Mouse (Mus musculus): ENCODE data around the gene Jmjd6. TPM values are rescaled to one million over a fixed set of nuclear protein-coding genes. Genes with fewer than 3 reads are reported as not detected.

The Jmjd6 gene
- polyA plus RNA-seq, 1 experiment from 2014 or later, result 82.8 TPM

DNA sequence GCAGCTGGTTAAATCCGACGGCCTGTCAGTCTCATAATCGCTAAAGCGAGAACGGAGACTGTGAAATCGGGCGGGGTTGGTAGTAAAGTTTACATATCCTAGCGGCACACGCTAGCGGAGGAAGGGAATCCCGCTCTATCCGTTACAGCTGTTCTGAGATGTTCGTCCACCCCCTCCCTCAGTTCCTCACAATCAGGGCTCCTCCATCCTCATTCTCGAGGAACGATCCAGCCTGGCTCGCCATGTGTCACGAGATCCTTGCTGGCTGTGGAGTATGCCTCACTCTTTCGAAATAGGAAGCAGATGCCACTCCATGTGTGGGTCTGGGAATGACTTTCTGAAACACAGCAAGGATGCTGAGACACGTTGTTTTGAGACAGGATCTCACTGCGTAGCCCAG lies 30.7 kb upstream of the Jmjd6 start:
- Histone ChIP-seq H3K4me1 (replicated peaks; ENCODE audit: control insufficient read depth, insufficient read depth, low read length) (no peaks in the 10 kb centered on the region), H3K4me2 (ENCODE audit: low read length) (no peak overlapping the region), H3K27ac (ENCODE audit: low read depth) (no peak overlapping the region), H3K9ac (ENCODE audit: low read length) (no peak overlapping the region), H3K27me3 (replicated peaks; ENCODE audit: control insufficient read depth, insufficient read depth, low read length) (no peaks in the 10 kb centered on the region), H3K36me3 (ENCODE audit: control insufficient read depth, insufficient read depth, low read length) (peaks cover 51% of the 10 kb centered on the region), H3K9me3 (ENCODE audit: control insufficient read depth, low read length) (no peaks in the 10 kb centered on the region), H3K4me3 (ENCODE audit: low read depth, low read length) (no peak overlapping the region)
- 92% methylated on average over 20 of the region's 20 CpGs for WGBS
- ATAC-seq (replicated peaks; ENCODE audit: low FRiP score, low TSS enrichment, low read depth), result no peak
- no peak for DNase-seq (ENCODE audit: low spot score)

DNA sequence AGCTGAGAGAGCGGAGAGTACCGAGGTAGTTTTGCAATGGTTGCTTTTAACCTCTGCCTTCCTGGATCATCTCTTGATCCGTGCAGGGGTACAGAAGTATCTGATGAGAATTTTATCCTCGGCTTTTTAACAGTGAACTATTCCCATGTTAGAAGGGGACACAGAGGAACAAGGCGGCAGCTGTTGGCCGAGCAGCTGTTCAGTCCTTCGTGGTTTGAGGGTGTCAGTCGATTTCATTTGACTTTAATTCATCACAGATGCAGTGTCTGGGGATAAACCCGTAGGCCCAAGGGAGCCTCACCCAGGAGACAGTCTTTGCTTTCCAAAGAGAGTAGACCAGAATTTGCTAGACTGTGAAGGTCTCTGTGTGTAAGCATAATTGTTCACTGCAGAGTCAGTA lies 28.3 kb upstream of the Jmjd6 start:
- no peak overlapping the region for H3K4me3 ChIP-seq (ENCODE audit: low read depth, low read length)
- no peak for ATAC-seq (replicated peaks; ENCODE audit: low FRiP score, low TSS enrichment, low read depth)
- H3K36me3 ChIP-seq (ENCODE audit: control insufficient read depth, insufficient read depth, low read length), result peaks cover 61% of the 10 kb centered on the region
- DNase-seq (ENCODE audit: low spot score), result no peak
- no peaks in the 10 kb centered on the region for H3K27me3 ChIP-seq (replicated peaks; ENCODE audit: control insufficient read depth, insufficient read depth, low read length)
- H3K9me3 ChIP-seq (ENCODE audit: control insufficient read depth, low read length), result no peaks in the 10 kb centered on the region
- WGBS, result 91% methylated on average over 9 of the region's 9 CpGs
- no peaks in the 10 kb centered on the region for H3K4me1 ChIP-seq (replicated peaks; ENCODE audit: control insufficient read depth, insufficient read depth, low read length)
- H3K27ac ChIP-seq (ENCODE audit: low read depth), result no peak overlapping the region
- no peak overlapping the region for H3K9ac ChIP-seq (ENCODE audit: low read length)
- H3K4me2 ChIP-seq (ENCODE audit: low read length), result no peak overlapping the region

DNA sequence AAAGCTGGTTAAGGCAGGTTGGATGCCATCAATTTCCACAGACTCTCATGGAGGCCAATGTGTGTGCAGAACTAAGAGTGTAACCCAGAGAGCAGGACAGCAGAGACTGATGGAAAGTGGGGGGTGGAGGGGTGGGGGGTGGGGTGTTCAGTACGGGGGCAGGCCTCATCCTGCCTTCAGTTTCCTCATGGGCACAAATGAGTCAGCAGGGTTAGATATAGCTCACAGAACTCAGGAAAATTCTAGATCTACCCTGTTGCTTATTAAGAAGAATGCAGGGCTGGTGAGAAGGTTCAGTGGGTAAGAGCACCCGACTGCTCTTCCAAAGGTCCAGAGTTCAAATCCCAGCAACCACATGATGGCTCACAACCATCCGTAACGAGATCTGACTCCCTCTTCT lies 26.4 kb upstream of the Jmjd6 start:
- H3K27me3 ChIP-seq (replicated peaks; ENCODE audit: control insufficient read depth, insufficient read depth, low read length), result no peaks in the 10 kb centered on the region
- 84% methylated on average over 4 of the region's 4 CpGs for WGBS
- DNase-seq (ENCODE audit: low spot score), result no peak
- peaks cover 75% of the 10 kb centered on the region for H3K36me3 ChIP-seq (ENCODE audit: control insufficient read depth, insufficient read depth, low read length)
- no peaks in the 10 kb centered on the region for H3K9me3 ChIP-seq (ENCODE audit: control insufficient read depth, low read length)
- H3K4me3 ChIP-seq (ENCODE audit: low read depth, low read length), result no peak overlapping the region
- H3K27ac ChIP-seq (ENCODE audit: low read depth), result no peak overlapping the region
- H3K9ac ChIP-seq (ENCODE audit: low read length), result no peak overlapping the region
- H3K4me1 ChIP-seq (replicated peaks; ENCODE audit: control insufficient read depth, insufficient read depth, low read length), result no peaks in the 10 kb centered on the region
- ATAC-seq (replicated peaks; ENCODE audit: low FRiP score, low TSS enrichment, low read depth), result no peak
- no peak overlapping the region for H3K4me2 ChIP-seq (ENCODE audit: low read length)

DNA sequence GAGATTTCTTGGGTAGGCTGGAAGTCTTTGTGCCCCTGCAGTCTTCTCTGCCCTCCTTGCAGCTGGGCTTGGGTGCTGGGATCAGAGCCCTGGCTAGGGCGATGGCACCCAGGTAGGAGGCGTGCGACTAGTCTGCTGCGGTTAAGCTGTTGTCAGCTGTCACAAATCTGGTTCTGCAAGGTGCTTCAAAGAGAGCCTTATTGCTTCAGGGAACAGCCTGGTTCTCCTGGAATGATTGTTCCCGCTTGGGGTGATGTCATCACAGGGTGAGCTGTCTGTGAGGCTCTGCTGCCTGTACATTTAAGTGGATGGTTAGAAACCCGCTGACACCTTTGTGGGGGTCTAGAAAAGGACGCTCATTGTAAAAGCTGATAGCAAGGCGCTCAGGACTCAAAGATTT lies 26.0 kb upstream of the Jmjd6 start:
- DNase-seq (ENCODE audit: low spot score) (no peak), ATAC-seq (replicated peaks; ENCODE audit: low FRiP score, low TSS enrichment, low read depth) (no peak)
- peaks cover 75% of the 10 kb centered on the region for H3K36me3 ChIP-seq (ENCODE audit: control insufficient read depth, insufficient read depth, low read length)
- H3K4me1 ChIP-seq (replicated peaks; ENCODE audit: control insufficient read depth, insufficient read depth, low read length), result no peaks in the 10 kb centered on the region
- H3K27me3 ChIP-seq (replicated peaks; ENCODE audit: control insufficient read depth, insufficient read depth, low read length), result no peaks in the 10 kb centered on the region
- WGBS, result 83% methylated on average over 8 of the region's 8 CpGs
- no peaks in the 10 kb centered on the region for H3K9me3 ChIP-seq (ENCODE audit: control insufficient read depth, low read length)
- no peak overlapping the region for H3K27ac ChIP-seq (ENCODE audit: low read depth)
- H3K9ac ChIP-seq (ENCODE audit: low read length), result no peak overlapping the region
- no peak overlapping the region for H3K4me3 ChIP-seq (ENCODE audit: low read depth, low read length)
- no peak overlapping the region for H3K4me2 ChIP-seq (ENCODE audit: low read length)

DNA sequence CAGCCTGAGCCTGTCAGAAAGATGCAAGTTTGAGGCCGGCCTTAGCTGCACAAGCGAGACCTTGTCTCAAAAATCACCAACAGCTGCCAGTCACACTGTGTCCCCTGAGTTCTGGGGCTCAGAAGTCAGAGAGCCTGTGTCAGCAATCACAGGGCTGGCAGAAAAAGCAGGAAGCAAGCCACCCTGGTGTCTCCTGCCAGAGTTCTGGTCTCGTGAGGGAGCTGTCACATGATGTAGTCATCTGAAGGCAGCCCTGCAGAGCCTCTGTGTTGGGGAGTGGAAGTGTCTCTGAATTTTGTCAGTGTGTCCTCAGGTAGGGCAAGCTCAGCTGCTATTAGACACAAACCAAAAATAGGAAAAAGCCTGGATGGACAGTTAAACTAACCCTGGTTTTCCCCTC lies 24.9 kb upstream of the Jmjd6 start:
- H3K27me3 ChIP-seq (replicated peaks; ENCODE audit: control insufficient read depth, insufficient read depth, low read length), result no peaks in the 10 kb centered on the region

DNA sequence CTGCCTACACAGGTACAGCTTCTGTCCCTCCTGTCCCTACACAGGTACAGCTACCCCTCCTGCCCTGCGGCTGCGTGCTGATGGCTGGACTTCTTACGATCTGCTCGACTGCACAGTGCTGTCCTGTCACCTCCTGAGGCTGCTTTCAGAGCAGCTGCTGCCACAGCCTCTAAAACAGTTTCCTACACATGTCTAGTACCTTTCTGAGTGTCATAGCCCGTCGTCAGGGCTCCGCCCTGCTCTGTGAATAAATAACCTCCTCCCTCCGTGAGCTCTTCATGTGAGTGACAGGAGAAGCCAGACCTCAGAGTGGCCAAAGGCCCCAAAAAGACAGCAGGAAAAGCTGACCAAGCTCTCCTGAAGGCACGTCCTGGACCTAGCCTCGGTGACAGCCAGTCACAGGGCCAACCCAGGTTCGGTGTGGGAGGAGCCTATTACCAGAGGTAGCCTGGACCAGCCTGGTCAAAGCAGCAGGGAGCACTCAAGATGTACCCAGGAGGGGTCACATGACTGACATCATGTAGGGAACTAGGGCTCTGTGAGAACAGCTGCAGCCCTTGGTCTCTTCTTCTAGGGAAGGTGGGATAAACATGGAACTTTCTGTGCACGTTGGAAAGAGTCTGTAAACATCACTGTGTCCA lies 22.8 kb upstream of the Jmjd6 start:
- WGBS, result 72% methylated on average over 12 of the region's 12 CpGs
- no peaks in the 10 kb centered on the region for H3K9me3 ChIP-seq (ENCODE audit: control insufficient read depth, low read length)
- no peak overlapping the region for H3K27ac ChIP-seq (ENCODE audit: low read depth)
- no peak overlapping the region for H3K9ac ChIP-seq (ENCODE audit: low read length)
- no peak overlapping the region for H3K4me2 ChIP-seq (ENCODE audit: low read length)
- no peak for ATAC-seq (replicated peaks; ENCODE audit: low FRiP score, low TSS enrichment, low read depth)
- no peaks in the 10 kb centered on the region for H3K4me1 ChIP-seq (replicated peaks; ENCODE audit: control insufficient read depth, insufficient read depth, low read length)
- no peak for DNase-seq (ENCODE audit: low spot score)
- no peak overlapping the region for H3K4me3 ChIP-seq (ENCODE audit: low read depth, low read length)
- peaks cover 74% of the 10 kb centered on the region for H3K36me3 ChIP-seq (ENCODE audit: control insufficient read depth, insufficient read depth, low read length)
- no peaks in the 10 kb centered on the region for H3K27me3 ChIP-seq (replicated peaks; ENCODE audit: control insufficient read depth, insufficient read depth, low read length)

More for the DNA sequence above, 24.9 kb upstream of the Jmjd6 start:
- ATAC-seq (replicated peaks; ENCODE audit: low FRiP score, low TSS enrichment, low read depth), result no peak
- DNase-seq (ENCODE audit: low spot score), result no peak
- no peak overlapping the region for H3K27ac ChIP-seq (ENCODE audit: low read depth)
- H3K4me2 ChIP-seq (ENCODE audit: low read length), result no peak overlapping the region
- peaks cover 74% of the 10 kb centered on the region for H3K36me3 ChIP-seq (ENCODE audit: control insufficient read depth, insufficient read depth, low read length)
- H3K9ac ChIP-seq (ENCODE audit: low read length), result no peak overlapping the region
- WGBS, result 81% methylated on average over 3 of the region's 3 CpGs
- no peaks in the 10 kb centered on the region for H3K4me1 ChIP-seq (replicated peaks; ENCODE audit: control insufficient read depth, insufficient read depth, low read length)
- no peaks in the 10 kb centered on the region for H3K9me3 ChIP-seq (ENCODE audit: control insufficient read depth, low read length)
- H3K4me3 ChIP-seq (ENCODE audit: low read depth, low read length), result no peak overlapping the region

DNA sequence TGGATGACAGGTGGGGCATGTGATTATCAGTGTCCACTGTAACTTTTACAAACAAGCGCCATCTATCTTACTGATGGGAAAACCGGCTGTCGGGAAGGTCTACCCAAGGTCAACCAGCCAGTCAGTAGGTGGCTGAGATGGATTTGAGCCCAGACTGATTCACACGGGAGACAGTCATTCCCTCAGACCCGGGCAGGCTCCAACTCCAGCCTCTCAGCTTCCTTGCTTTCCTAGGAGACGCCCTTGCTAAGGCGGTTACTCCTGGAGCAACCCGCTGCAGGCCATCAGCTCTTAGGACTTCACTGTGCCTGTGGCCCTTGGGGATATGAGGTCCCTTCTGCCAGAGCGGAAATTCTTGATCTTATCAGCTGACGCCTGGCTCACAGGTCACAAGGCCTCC lies 21.2 kb upstream of the Jmjd6 start:
- Histone ChIP-seq H3K27me3 (replicated peaks; ENCODE audit: control insufficient read depth, insufficient read depth, low read length) (no peaks in the 10 kb centered on the region), H3K27ac (ENCODE audit: low read depth) (no peak overlapping the region), H3K9me3 (ENCODE audit: control insufficient read depth, low read length) (no peaks in the 10 kb centered on the region), H3K4me3 (ENCODE audit: low read depth, low read length) (no peak overlapping the region), H3K36me3 (ENCODE audit: control insufficient read depth, insufficient read depth, low read length) (peaks cover 80% of the 10 kb centered on the region), H3K4me2 (ENCODE audit: low read length) (no peak overlapping the region), H3K4me1 (replicated peaks; ENCODE audit: control insufficient read depth, insufficient read depth, low read length) (no peaks in the 10 kb centered on the region), H3K9ac (ENCODE audit: low read length) (no peak overlapping the region)
- WGBS, result 70% methylated on average over 10 of the region's 10 CpGs
- ATAC-seq (replicated peaks; ENCODE audit: low FRiP score, low TSS enrichment, low read depth) (no peak), DNase-seq (ENCODE audit: low spot score) (no peak)

DNA sequence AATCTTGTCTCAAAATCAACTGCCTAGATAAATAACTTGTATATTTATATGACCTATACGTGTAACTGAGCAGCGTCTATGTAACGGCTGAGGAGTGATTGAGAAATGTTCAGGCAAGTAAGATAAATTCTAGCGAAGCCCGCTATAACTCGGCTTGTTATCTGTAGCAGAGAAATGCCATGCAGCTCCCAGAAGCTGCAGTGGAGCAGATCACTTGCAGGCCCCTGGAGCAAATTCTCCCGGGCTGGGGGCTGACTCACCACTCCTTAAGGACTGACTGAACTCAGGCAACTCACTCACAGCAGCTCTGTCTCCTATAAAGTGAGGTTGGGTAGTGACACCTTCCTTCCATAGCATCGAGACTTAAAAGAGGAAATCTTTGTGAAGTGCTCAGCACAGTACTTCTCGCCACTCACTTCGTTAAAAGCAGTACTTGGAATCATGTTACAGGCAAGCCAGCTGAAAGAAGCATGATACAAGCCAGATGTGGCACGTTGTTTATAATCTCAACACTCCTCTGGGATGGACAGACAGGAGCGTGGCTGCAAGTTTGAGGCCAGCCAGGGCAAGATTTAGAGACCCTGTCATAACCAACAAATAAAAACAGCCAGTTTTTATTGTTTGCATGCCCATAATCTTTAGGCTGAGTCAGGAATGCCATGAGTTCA lies 14.1 kb upstream of the Jmjd6 start:
- WGBS, result 46% methylated on average over 12 of the region's 12 CpGs

DNA sequence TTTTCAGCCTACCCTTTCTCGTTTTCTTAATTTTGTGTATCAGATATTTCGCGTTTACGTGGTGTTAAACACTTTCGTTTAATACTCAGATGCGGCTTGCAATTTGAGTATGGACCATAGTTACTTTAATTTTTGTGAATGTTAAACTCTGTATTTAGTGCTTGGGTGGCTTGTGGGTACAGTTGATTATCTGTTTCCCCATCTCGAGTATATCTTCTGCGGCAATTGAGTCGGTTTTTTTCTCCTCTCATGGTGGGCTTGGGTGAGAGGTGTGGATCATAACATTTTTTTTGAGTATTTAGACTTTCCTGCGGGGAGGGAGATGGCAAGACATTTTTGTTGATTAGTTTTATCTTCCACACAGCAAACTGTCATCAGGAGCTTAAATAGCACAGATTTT lies 11.0 kb upstream of the Jmjd6 start:
- Histone ChIP-seq H3K4me1 (replicated peaks; ENCODE audit: control insufficient read depth, insufficient read depth, low read length) (peaks cover 22% of the 10 kb centered on the region), H3K27me3 (replicated peaks; ENCODE audit: control insufficient read depth, insufficient read depth, low read length) (no peaks in the 10 kb centered on the region), H3K4me3 (ENCODE audit: low read depth, low read length) (peak overlapping the region; percentile 100), H3K27ac (ENCODE audit: low read depth) (0 out of 2 replicates have a peak overlapping the region, but pooled peaks have one; percentile 100), H3K4me2 (ENCODE audit: low read length) (peak overlapping the region; percentile 92), H3K36me3 (ENCODE audit: control insufficient read depth, insufficient read depth, low read length) (peaks cover 41% of the 10 kb centered on the region), H3K9ac (ENCODE audit: low read length) (peak overlapping the region; percentile 99), H3K9me3 (ENCODE audit: control insufficient read depth, low read length) (no peaks in the 10 kb centered on the region)
- ATAC-seq (replicated peaks; ENCODE audit: low FRiP score, low TSS enrichment, low read depth) (no peak), DNase-seq (ENCODE audit: low spot score) (no peak)
- 30% methylated on average over 10 of the region's 10 CpGs for WGBS

More for the DNA sequence above, 14.1 kb upstream of the Jmjd6 start:
- DNase-seq (ENCODE audit: low spot score) (no peak), ATAC-seq (replicated peaks; ENCODE audit: low FRiP score, low TSS enrichment, low read depth) (no peak)
- Histone ChIP-seq H3K9me3 (ENCODE audit: control insufficient read depth, low read length) (no peaks in the 10 kb centered on the region), H3K36me3 (ENCODE audit: control insufficient read depth, insufficient read depth, low read length) (peaks cover 42% of the 10 kb centered on the region), H3K4me3 (ENCODE audit: low read depth, low read length) (no peak overlapping the region), H3K4me1 (replicated peaks; ENCODE audit: control insufficient read depth, insufficient read depth, low read length) (peaks cover 12% of the 10 kb centered on the region), H3K27me3 (replicated peaks; ENCODE audit: control insufficient read depth, insufficient read depth, low read length) (no peaks in the 10 kb centered on the region), H3K4me2 (ENCODE audit: low read length) (no peak overlapping the region), H3K27ac (ENCODE audit: low read depth) (no peak overlapping the region), H3K9ac (ENCODE audit: low read length) (no peak overlapping the region)

Data from intestine, embryonic 14.5 days (tissue).